Mouse (Mus musculus) myocyte (in vitro differentiated cells): ENCODE measurements around the gene Agfg2.

Experiments used
- CEBPB ChIP-seq: IDR thresholded peaks from 2 replicates; pipeline ENCODE4 v1.6.1; 2011; ENCODE audit warnings: mild to moderate bottlenecking, moderate library complexity; ENCODE audit not compliant: poor library complexity, insufficient read depth, severe bottlenecking
- E2F4 ChIP-seq: IDR thresholded peaks from one replicate; pipeline ENCODE4 v1.6.1; 2011; ENCODE audit warnings: mild to moderate bottlenecking, control low read depth, moderate library complexity; ENCODE audit not compliant: insufficient read depth
- MYOD1 ChIP-seq, 3 experiments: IDR thresholded peaks; one replicate each; pipeline ENCODE4 v1.6.1; 2011; ENCODE audit warnings: control low read depth in 2 of 3, low read depth in 2 of 3, mild to moderate bottlenecking in 2 of 3, moderate library complexity in 1 of 3; ENCODE audit not compliant: insufficient read length in 2 of 3, control insufficient read depth in 1 of 3
- MYOG ChIP-seq, 3 experiments: IDR thresholded peaks; one replicate each; pipeline ENCODE4 v1.6.1; 2011; ENCODE audit warnings: control low read depth in 2 of 3, low read depth in 2 of 3, mild to moderate bottlenecking in 2 of 3; ENCODE audit not compliant: insufficient read length in 2 of 3, control insufficient read depth in 1 of 3, insufficient read depth in 1 of 3
- POLR2A ChIP-seq: IDR thresholded peaks from one replicate; pipeline ENCODE4 v1.6.1; 2011; ENCODE audit warnings: low read depth, mild to moderate bottlenecking, control low read depth, moderate library complexity; ENCODE audit not compliant: insufficient read length
- POLR2AphosphoS2 ChIP-seq: IDR thresholded peaks from one replicate; pipeline ENCODE4 v1.6.1; 2011; ENCODE audit warnings: low read depth, control low read depth; ENCODE audit not compliant: insufficient read length
- REST ChIP-seq: IDR thresholded peaks from one replicate; pipeline ENCODE4 v1.6.1; 2011; ENCODE audit warnings: mild to moderate bottlenecking, control low read depth, moderate library complexity; ENCODE audit not compliant: insufficient read depth, insufficient read length
- TCF12 ChIP-seq: IDR thresholded peaks from one replicate; pipeline ENCODE4 v1.6.1; 2011; ENCODE audit warnings: mild to moderate bottlenecking, control low read depth; ENCODE audit not compliant: poor library complexity, insufficient read depth, severe bottlenecking
- USF1 ChIP-seq: IDR thresholded peaks from one replicate; pipeline ENCODE4 v1.6.1; 2011; ENCODE audit warnings: low read depth, mild to moderate bottlenecking, control low read depth, moderate library complexity

GRCm38 (mm10) chr5:137613550-137613949, 71.0 kb downstream of the Agfg2 start, which contains the start of gene Pcolce:
- TF ChIP-seq MYOD1 (IDR thresholded peaks at IDR 0.05; ENCODE audit: control insufficient read depth in 1 of 3, insufficient read length in 2 of 3, low read depth in 2 of 3): peak in 1 of 3 experiments; percentile 19
- TF ChIP-seq POLR2A: peak; percentile 64
- no peak for TF ChIP-seq E2F4
- no peak for TF ChIP-seq TCF12
- TF ChIP-seq CEBPB: no peak
- TF ChIP-seq REST: no peak
- TF ChIP-seq POLR2AphosphoS2: peak; percentile 75
- no peak for TF ChIP-seq USF1
- TF ChIP-seq MYOG (IDR thresholded peaks at IDR 0.05; ENCODE audit: control insufficient read depth in 1 of 3, insufficient read depth in 1 of 3, insufficient read length in 2 of 3, low read depth in 2 of 3): peak in 1 of 3 experiments; percentile 45
